Mouse (Mus musculus) gastrocnemius, adult 2 months (tissue): ENCODE measurements around the gene Ly6g6c. TPM values are rescaled to one million over a fixed set of nuclear protein-coding genes. Genes with fewer than 3 reads are reported as not detected.
A peak's percentile ranks its signal among the peaks of the same experiment; 100 is the strongest.

Experiments
- DNase-seq: peaks from one replicate; pipeline ENCODE4 v3.0.0; 2022
- H3K27ac ChIP-seq: fragments of 200-600 bp; 2 replicates; pipeline ENCODE4 v1.8.1; 2022; ENCODE audit warnings: mild to moderate bottlenecking
- H3K4me3 ChIP-seq: fragments of 200-600 bp; 2 replicates; pipeline ENCODE4 v1.8.1; 2022; ENCODE audit warnings: mild to moderate bottlenecking, moderate library complexity
- CTCF ChIP-seq: fragments of 200-600 bp; IDR thresholded peaks from 2 replicates; pipeline ENCODE4 v1.8.1; 2022; ENCODE audit warnings: antibody characterized with exemption, mild to moderate bottlenecking, moderate library complexity
- intact Hi-C: fragments of 180-260 bp; cut with DNase I; formaldehyde crosslinking; loops from one replicate; pipeline ENCODE4 v1.15.1; 2025
- total RNA-seq, 2 experiments: library from RNA; stranded (reverse); gene quantifications; 2 replicates each; pipeline ENCODE4 v1.2.3; 2021

Ly6g6c gene
- total RNA-seq, 2 experiments from 2014 or later, result not detected

DNA sequence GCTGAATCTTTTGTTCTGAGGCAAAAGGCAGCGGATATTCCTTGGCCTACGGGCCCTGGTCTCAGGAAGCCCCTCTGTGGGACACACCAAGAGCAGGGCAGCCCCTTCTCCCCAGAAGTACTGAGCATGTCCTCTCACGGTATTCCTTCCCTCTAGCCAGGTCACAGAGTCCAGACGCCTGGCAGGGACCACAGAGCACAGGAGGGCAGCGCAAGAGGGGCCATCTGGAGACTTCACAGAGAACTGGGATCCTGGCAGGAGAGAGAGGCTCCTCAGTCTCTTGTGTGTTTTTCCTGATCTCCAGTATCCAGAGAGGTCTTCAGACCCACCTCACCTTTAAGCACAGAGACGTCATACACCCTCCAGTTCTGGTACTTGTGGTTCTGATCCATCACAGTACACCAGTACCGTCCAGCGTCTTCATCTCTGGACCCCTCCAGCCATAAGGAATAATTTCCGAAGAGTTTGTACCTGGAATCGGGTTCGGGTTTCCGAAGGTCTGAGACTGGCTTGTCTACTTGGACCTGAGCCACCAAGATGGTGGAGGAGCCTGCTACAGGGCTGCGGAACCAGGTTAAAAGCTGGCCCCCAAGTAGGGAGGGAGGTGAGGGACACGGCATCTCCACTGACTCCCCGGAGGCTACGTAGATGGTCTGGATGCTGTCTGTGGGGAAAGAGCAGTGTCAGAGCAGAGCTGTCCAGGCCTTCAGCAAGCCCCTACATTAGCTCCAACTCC, 17.8 kb downstream of the Ly6g6c start:
- Histone ChIP-seq H3K4me3 (no peak overlapping the region), H3K27ac (no peak overlapping the region)
- DNase-seq, result no peak
- intact Hi-C loops, result no loop called here
- TF ChIP-seq CTCF, result no peak

DNA sequence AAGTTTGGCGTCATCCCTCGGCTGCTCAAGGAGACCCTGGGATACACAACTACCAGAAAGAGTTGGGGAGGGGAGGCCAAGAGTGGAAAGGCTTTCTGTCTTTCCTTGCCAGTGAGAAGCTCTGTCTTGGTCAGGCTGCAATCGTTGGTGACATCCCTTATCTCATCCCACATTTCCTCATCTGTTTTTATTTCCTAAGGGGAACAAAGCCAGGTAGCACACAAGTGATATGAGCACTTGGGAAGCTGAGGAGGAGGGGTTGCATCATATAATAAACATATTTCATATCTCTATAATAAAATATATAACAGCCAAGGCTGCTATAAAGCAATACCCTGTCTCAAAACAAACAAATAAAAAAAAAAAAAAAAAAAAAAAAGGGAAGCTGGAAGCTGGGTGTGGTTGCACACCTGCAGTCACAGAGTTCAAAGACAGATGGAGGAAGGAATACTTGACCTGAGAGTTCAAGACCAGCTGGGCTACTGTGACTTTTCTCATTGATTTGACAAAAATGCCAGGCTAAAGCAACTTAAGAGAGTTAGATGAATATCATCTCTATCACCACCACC, 18.8 kb downstream of the Ly6g6c start:
- DNase-seq, result no peak
- TF ChIP-seq CTCF, result no peak
- intact Hi-C loops, result no loop called here
- H3K27ac ChIP-seq, result no peak overlapping the region
- no peak overlapping the region for H3K4me3 ChIP-seq

DNA sequence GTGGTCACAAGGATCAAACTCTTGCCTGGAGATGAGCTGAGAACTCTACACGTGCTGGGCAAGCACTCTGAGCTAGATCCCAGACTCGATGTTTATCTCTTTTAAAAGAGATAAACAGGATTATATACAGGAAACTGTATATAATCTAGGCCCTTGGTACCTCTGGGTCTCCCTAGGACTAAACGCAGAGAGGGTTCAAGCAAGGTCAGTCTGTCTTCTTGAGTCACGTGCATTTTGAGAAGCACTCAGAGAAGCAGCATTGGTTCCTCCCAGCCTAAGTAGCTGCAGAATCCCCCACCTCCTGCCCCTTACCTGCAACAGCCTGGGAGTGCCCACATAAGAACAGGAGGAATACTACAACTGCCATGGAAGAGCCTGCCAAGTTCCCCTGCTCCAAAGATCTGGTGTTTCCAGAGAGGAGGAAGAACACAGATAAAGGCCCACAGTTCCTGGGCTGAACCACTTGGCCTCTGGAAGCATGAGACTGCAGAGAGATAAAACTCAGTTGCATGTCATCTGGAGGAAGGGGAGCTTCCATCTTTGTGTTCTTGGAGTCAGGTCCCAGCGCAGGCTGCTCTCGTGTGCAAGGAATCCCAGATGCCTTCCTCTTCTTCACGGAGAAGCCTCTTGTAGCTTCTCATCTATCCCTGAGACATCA, 20.1 kb downstream of the Ly6g6c start, which contains the start of gene Ly6g6f:
Gene Ly6g6f, minus strand, starts transcription at position 403 of the 658 bp plus-strand sequence.
- no peak within 1 kb of the TSS for H3K4me3 ChIP-seq
- no peak for TF ChIP-seq CTCF
- intact Hi-C loops, result loop anchor here (5.0 kb wide), 1 partner anchor 63 kb away; no protein-coding TSS in a partner anchor
- no peak within 1 kb of the TSS for H3K27ac ChIP-seq
- no peak for DNase-seq

DNA sequence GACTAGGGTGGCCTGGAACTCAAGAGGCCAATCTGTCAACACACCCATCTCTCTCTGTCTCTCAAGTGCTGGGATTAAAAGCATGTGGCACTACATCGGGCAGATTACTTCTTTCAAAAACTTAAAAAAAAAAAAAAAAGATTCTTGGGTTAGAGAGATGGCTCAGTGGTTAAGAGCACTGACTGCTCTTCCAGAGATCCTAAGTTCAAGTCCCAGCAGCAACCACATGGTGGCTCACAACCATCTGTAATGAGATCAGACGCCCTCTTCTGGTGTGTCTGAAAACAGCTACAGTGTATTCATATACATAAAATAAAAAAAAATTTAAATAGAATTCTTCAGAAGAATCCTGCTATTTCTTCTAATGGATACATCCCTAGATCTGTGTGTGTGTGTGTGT, 23.0 kb downstream of the Ly6g6c start:
- Histone ChIP-seq H3K27ac (no peak overlapping the region), H3K4me3 (no peak overlapping the region)
- no peak for DNase-seq
- TF ChIP-seq CTCF, result peak; percentile 45
- intact Hi-C loops, result loop anchor here (5.0 kb wide), 1 partner anchor 66 kb away; no protein-coding TSS in a partner anchor

DNA sequence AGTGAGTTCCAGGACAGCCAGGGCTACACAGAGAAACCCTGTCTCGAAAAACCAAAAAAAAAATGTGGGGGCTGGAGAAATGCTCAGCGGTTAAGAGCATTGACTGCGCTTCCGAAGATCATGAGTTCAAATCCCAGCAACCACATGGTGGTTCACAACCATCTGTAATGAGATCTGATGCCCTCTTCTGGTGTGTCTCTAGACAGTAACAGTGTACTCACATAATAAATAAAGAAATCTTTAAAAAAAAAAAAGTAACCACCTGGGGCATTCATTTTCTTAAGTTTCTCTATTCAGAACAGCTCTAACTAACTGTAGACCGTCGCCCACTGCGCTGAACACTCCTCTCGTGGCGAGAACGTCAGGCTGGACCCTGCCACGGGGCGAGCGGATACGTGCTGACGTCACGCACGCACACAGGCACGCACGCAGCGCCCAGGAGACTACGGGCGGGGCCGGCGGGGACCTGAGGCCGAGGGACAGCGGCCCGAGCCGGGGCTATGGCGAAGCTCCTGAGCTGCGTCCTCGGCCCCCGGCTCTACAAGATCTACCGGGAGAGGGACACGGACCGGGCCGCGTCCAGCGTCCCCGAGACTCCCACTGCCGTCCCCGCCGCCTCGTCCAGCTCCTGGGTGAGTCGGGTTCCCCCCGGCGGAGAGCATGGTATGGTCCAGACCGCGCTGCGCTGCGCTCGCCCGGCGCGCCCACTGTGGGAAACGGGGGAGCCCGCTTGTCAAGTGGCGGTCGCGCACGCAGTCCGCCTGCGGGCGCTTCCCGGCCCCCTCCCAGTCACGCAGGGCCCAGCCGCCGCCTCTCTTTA, 23.8 kb downstream of the Ly6g6c start, which contains the start of gene Abhd16a:
Gene Abhd16a, plus strand, starts transcription at position 439 of the 820 bp plus-strand sequence.
- TF ChIP-seq CTCF, result peak; percentile 41
- intact Hi-C loops, result loop anchor here (5.0 kb wide), 1 partner anchor 67 kb away; no protein-coding TSS in a partner anchor
- peak within 1 kb of the TSS; percentile 100 for H3K27ac ChIP-seq

DNA sequence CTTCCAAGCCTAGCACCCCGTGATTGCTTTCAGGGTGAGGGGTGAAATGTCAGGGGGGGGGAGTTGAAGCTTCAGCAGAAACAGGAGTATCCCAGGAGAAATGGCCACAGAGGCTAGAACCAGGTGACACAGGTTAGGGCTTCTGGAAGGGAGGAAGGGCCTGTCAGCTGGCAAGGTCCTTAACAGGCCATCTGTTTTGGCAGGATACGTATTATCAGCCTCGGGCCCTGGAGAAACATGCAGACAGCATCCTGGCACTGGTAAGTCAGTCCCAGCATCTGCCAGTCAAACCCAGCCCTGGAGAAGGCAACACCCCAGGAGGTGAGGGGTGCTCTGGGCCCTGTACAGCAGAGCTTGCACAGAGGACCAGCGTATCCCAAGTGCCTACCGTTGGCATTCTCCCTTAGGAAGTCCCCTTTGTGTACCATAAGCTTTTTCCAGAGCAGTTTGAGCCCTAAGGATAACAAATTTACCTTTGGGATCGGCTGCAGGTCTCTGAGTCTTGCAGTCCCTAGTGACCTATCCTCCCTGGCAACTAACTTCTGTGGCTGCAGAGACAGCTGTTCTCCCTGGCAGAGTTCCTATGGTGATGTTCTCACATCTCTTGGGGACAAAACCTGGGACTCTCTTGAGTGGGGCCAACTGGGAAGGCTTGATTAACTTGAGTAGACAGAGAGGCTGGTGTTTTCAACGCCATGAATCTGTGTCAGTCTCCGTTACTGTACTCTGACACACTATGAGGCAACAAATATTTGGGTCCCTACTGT, 25.2 kb downstream of the Ly6g6c start:
- no peak for TF ChIP-seq CTCF
- peak overlapping the region; percentile 87 for H3K4me3 ChIP-seq
- peak; percentile 59 for DNase-seq
- intact Hi-C loops, result no loop called here
- H3K27ac ChIP-seq, result peak overlapping the region; percentile 100

More for the DNA sequence above, 23.8 kb downstream of the Ly6g6c start, which contains the start of gene Abhd16a:
- peak within 1 kb of the TSS; percentile 87 for H3K4me3 ChIP-seq
- DNase-seq, result peak; percentile 97

DNA sequence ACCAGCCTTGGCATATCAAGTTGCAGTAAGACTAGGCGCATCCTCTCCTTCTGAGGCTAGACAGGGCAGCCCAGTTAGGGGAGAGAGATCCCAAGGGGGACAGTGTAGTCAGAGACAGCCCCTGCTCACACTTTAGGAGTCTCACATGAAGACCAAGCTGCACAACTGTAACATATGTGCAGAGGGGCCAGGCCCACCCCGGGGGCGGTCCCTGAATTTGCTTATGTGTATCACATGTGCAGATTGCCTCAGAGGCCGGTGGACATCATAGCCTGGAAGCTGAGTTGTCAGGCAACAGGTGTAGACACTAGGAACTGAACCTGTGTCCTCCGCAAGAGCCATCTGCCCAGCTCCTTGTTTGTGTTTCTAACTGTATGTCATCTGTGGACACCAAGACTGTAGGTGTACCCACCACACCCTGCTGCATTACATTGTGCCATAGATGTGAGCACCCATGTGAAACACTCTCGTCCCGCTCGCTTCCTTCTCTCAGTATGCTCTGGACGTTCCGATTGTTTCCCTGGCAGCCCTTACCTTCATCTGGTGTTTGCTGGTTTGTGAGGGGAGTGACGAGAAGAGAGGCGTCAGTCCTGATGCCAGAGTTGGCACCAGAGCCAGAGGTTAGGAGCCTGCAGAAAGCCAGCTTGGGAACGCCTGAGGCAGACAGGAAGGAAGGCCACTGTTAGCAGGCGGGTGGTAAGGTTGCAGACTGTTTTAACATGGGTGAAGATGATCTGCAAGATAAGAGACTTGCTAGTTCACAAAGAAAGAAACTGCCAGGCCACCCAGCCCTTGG, 27.4 kb downstream of the Ly6g6c start:
- TF ChIP-seq CTCF, result no peak
- no peak overlapping the region for H3K4me3 ChIP-seq
- no peak overlapping the region for H3K27ac ChIP-seq
- DNase-seq, result no peak
- intact Hi-C loops, result no loop called here

DNA sequence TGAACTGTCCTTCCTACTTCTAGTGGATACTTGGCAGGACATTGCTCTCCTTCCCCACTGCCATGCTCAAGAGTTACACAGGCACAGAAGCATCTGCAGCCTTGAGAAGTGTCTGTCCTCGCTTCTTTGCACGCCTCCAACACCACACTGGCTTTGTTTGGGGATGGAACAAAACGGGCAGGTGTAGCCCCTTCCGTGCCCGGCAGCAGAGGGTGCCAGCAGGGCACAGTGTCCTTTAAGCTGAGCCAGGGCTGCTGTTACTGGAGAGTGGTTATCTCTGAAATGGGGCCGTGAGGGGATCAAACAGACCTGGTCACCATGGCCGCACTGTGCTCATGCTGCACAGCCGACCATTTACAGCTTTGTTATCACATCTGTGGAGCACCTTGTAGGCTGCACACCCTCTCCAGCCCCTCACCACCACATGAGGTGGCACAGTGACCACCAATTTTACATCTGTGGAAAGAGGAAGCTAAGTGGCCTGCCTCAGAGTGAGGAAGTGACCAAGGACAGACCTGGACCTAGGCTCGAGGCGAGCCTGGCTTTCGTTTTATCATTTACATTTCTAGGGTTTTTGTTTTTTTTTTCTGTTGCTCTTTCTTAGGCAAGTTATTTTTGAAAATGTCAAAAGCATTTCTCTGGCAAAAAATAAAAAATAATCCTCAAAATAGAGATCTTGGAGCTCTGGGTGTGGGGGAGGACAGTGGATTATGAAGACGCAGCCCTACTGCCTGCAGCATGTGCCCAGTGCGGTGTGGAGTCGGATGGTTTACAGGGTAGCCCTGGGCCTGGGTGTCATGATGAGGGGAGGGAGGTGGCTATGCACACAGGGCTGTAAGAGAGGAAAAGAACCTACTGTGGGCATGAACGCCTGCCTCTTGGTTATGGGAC, 29.5 kb downstream of the Ly6g6c start:
- no peak for TF ChIP-seq CTCF
- intact Hi-C loops, result no loop called here
- DNase-seq, result no peak
- H3K4me3 ChIP-seq, result no peak overlapping the region
- H3K27ac ChIP-seq, result no peak overlapping the region

DNA sequence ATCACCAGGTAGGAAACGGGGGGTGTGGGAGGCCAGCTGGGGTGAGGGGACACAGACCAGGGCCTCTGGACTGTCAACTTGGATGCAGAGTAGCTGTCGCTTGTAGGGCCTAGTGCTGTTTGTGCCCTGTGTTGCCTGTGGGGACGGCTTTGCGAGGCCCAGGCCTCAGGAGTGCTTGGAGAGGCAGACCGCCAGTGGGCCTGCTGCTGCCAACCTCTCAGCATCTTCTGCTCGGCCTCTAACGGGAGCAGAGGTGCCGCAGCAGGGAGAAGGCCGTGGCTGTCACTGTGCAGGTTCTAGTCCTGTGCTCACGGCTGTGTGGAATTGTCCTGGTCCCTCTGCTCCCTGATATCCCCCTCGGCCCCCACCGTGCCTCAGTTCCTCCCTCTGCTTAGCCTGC, 31.4 kb downstream of the Ly6g6c start:
- TF ChIP-seq CTCF, result no peak
- Histone ChIP-seq H3K27ac (no peak overlapping the region), H3K4me3 (no peak overlapping the region)
- intact Hi-C loops, result no loop called here
- DNase-seq, result no peak

DNA sequence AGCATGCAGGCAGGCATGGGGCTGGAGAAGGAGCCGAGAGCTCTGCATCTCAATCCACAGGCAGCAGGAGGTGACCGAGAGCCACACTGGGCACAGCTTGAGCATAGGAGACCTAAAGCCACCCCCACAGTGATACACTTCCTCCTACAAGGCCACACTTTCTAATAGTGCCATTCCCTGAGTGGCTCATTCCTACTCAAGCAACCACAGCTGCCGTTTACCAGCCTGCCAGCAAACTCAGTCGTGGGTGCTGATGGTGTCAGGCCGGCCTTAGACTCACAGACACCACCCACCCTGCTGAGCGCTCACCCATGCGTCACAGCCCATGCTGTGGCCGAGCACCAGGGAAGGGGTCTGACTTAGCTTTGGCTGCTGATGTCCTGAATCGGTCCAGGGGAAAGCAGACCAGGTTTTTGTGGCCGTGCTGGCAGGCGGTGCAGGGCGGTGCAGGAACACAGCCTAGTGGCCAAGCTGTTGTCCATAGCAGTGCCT, 32.0 kb downstream of the Ly6g6c start:
- Histone ChIP-seq H3K4me3 (no peak overlapping the region), H3K27ac (no peak overlapping the region)
- intact Hi-C loops, result no loop called here
- TF ChIP-seq CTCF, result peak; percentile 32; the same call in 1 of the 2 replicates
- no peak for DNase-seq
